Mouse (Mus musculus): ENCODE measurements around the gene Gm10160.

DNA sequence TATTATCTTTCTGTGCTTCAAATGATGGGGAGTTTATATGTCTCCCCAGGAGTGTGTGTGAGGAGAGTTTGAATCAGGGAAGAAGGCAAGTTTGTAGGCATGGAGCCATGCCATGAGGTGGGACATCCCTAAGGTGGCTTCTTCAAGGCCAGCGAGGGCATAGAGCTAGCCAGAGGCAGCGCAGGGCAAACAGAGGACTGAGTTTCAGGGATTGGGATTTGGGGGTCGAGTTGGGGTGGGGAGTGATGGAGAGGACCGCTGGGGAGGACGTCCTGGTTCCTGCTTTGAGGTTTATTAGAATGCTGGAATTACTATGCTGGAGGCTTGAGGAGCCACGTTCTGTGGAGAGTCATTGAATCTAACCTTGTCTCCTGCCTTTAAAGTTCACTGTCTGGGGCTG is 10.3 kb upstream of the Gm10160 start:
- TF ChIP-seq EP300 (IDR thresholded peaks at IDR 0.05) (no peak), CTCF (IDR thresholded peaks at IDR 0.05) (no peak)

All from lung, postnatal 0 days (tissue).